Mouse (Mus musculus) hindbrain, embryonic 13.5 days (tissue): ENCODE measurements around the gene Polk. TPM values are rescaled to one million over a fixed set of nuclear protein-coding genes. Genes with fewer than 3 reads are reported as not detected.

Source experiments
- ATAC-seq: fragments of 200-750 bp; cut with Nextera tagmentation; 2 replicates; pipeline ENCODE4 v1.8.0; 2017; ENCODE audit warnings: moderate TSS enrichment; ENCODE audit not compliant: low FRiP score
- H3K27ac ChIP-seq: fragments of 300-500 bp; sonication (generic); 2 replicates; pipeline ENCODE4 v1.5.1; 2015; ENCODE audit warnings: inconsistent platforms, mild to moderate bottlenecking, moderate library complexity
- H3K27me3 ChIP-seq: fragments of 300-500 bp; sonication (generic); 2 replicates; pipeline ENCODE4 v1.6.1; 2015; ENCODE audit warnings: mild to moderate bottlenecking, inconsistent platforms
- H3K36me3 ChIP-seq: fragments of 300-500 bp; sonication (generic); 2 replicates; pipeline ENCODE4 v1.6.1; 2015; ENCODE audit warnings: mild to moderate bottlenecking, inconsistent platforms
- H3K4me1 ChIP-seq: fragments of 300-500 bp; sonication (generic); replicated peaks from 2 replicates; pipeline ENCODE4 v1.6.1; 2015; ENCODE audit warnings: inconsistent platforms
- H3K4me2 ChIP-seq: fragments of 300-500 bp; sonication (generic); 2 replicates; pipeline ENCODE4 v1.6.1; 2015; ENCODE audit warnings: inconsistent platforms, mild to moderate bottlenecking, moderate library complexity
- H3K4me3 ChIP-seq: fragments of 300-500 bp; sonication (generic); 2 replicates; pipeline ENCODE4 v1.5.1; 2015; ENCODE audit warnings: mild to moderate bottlenecking, inconsistent platforms
- H3K9ac ChIP-seq: fragments of 300-500 bp; sonication (generic); 2 replicates; pipeline ENCODE4 v1.6.1; 2015; ENCODE audit warnings: mild to moderate bottlenecking, inconsistent platforms
- H3K9me3 ChIP-seq: fragments of 300-500 bp; sonication (generic); 2 replicates; pipeline ENCODE4 v1.6.1; 2016; ENCODE audit warnings: inconsistent platforms
- WGBS: fragments of 180-500 bp; shearing (Covaris S2); methylation state at CpG from one replicate; pipeline ENCODE4 v1.1.7; 2015; 5-methylcytosine and 5-hydroxymethylcytosine counted together
- polyA plus RNA-seq: library from polyadenylated mRNA; unstranded; fragments of >200 nt; fragmentation: Nextera tagmentation; extraction: Ambion mirVana; gene quantifications from 2 replicates; pipeline ENCODE4 v1.2.1, GENCODE M21; 2015

Gene Polk
- polyA plus RNA-seq: 5.4 and 5.7 TPM in 2 replicates

GRCm38 (mm10) chr13:96542081-96542889 lies at the start of gene Polk, which contains the start of gene Col4a3bp:
Gene Polk (minus strand): TSS chr13:96542579.
Gene Col4a3bp (plus strand): TSS chr13:96542618.
- Histone ChIP-seq H3K4me3 (peak within 1 kb of the TSS; percentile 97), H3K27ac (peak within 1 kb of the TSS; percentile 98), H3K27me3 (no peaks in the 10 kb centered on the region), H3K36me3 (no peaks in the 10 kb centered on the region), H3K4me1 (peaks cover 12% of the 10 kb centered on the region), H3K4me2 (peak within 1 kb of the TSS; percentile 84), H3K9ac (peak within 1 kb of the TSS; percentile 98), H3K9me3 (no peaks in the 10 kb centered on the region)
- ATAC-seq: peak; percentile 99
- under 1% methylated on average over 47 of the region's 50 CpGs for WGBS

DNA sequence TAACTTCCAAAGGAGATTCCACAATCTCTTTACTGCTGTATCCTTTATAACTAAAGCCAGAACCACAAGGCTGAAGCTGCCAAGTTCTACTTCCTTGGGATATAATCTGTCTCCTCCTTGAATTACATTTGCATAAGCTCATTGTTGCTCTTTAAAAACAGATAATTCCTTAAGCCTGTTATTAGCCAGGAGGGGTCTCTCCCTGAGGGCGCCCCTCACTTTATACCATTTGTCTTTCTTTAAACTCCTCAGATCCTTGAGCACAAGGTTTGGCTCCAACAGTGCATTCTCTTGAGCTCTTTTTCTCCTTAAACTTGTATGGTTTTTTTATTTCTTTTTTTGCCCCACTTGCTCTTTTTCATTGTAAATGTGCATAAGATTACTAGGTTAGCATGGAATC lies 46.3 kb upstream of the Polk start:
- Histone ChIP-seq H3K4me2 (no peak overlapping the region), H3K9me3 (no peaks in the 10 kb centered on the region), H3K36me3 (no peaks in the 10 kb centered on the region), H3K27ac (no peak overlapping the region), H3K4me1 (peaks cover 12% of the 10 kb centered on the region), H3K9ac (no peak overlapping the region), H3K4me3 (no peak overlapping the region), H3K27me3 (no peaks in the 10 kb centered on the region)
- 88% methylated on average over 1 of the region's 1 CpGs for WGBS
- no peak for ATAC-seq

DNA sequence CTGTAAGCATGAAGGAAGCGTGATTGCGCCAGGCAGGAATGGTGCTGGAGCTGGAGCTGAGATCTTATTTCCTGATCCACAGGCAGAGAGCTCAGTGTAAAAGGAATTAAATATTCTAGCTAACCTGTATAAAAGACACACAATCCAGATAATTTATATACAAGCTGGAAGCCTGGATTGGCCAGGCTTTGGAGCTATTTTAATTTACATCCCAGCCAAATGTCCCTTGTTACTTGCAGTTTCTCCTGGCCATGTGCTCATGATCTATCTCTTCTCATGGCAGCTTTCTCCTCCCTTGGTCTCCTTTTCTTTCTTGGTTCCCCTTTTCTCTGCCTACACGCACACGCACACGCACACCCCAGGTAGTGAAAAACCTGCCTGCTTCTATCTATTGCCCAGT lies 44.2 kb upstream of the Polk start:
- Histone ChIP-seq H3K27me3 (no peaks in the 10 kb centered on the region), H3K4me3 (no peak overlapping the region), H3K36me3 (no peaks in the 10 kb centered on the region), H3K9me3 (no peaks in the 10 kb centered on the region), H3K9ac (no peak overlapping the region), H3K27ac (no peak overlapping the region), H3K4me2 (no peak overlapping the region), H3K4me1 (0 out of 2 replicates have a peak, but pooled peaks cover 5% of the 10 kb centered on the region)
- WGBS: 95% methylated on average over 5 of the region's 5 CpGs
- ATAC-seq: no peak

GRCm38 (mm10) chr13:96584201-96584600 lies 41.8 kb upstream of the Polk start:
- Histone ChIP-seq H3K4me3 (no peak overlapping the region), H3K9ac (no peak overlapping the region), H3K4me1 (0 out of 2 replicates have a peak, but pooled peaks cover 5% of the 10 kb centered on the region), H3K27ac (no peak overlapping the region), H3K4me2 (no peak overlapping the region), H3K27me3 (no peaks in the 10 kb centered on the region), H3K9me3 (no peaks in the 10 kb centered on the region), H3K36me3 (no peaks in the 10 kb centered on the region)
- WGBS: 95% methylated on average over 2 of the region's 2 CpGs
- ATAC-seq: no peak

DNA sequence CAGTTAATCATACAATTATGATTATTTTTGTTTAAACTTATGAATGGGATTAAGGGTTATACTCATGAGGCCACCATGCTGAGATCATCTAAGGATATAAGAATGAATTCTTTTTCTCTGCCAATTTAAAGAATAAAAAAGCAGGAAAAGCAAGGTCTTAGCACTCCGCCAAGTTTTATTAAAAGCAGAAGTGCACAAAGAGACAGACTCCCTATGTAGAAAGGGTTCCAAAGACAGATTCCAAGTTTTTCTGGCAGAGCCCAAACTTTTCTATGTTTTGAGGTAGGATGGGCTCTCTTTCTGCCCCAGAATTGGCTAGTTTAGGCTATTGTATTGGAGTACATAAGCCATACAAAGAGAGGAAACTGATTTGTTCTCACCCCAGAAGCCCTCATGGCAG lies 37.6 kb upstream of the Polk start:
- Histone ChIP-seq H3K4me1 (no peaks in the 10 kb centered on the region), H3K4me3 (no peak overlapping the region), H3K4me2 (no peak overlapping the region), H3K9ac (no peak overlapping the region), H3K27ac (no peak overlapping the region), H3K9me3 (no peaks in the 10 kb centered on the region), H3K36me3 (no peaks in the 10 kb centered on the region), H3K27me3 (no peaks in the 10 kb centered on the region)
- ATAC-seq: no peak
- WGBS: 90% methylated on average over 1 of the region's 1 CpGs

DNA sequence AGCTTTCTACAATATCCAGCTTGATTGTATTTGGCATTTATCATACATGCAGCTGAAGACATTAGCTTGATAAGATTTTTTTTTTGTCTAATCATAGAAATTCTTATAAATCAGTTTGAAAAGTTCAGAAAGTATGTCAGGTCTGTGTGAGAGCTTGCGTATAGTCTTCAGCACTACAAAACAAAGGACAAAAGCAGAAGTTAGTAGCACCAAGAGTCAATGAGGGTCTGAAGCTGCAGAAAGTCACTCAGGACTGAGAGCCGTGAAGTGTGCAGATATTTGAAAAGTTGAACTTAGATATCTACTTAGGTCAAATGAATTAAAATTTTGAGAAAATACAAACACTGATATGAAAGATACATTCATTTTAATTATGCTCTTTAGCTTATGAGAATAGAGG lies 36.7 kb upstream of the Polk start:
- WGBS: 82% methylated on average over 2 of the region's 2 CpGs
- no peaks in the 10 kb centered on the region for H3K36me3 ChIP-seq
- ATAC-seq: no peak

DNA sequence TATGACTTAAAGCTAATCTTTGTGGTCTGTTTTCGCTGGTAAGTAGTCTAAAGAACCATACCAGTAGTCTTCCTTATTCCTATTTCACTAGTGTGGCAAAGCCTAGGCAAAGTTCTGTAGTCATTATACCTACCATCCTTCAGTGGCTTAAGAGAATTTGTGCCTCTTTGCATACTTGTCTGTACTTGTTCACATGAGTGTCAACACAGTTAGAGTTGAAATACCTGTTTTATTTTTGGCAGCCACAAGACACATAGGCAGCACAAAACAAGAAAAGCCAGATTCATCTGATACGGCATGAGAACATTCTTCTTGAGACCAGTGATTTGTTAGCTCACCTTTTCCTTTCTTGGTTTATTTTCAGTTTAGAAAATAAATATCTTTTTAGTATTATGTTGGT lies 31.8 kb upstream of the Polk start:
- Histone ChIP-seq H3K36me3 (peaks cover 10% of the 10 kb centered on the region), H3K27me3 (no peaks in the 10 kb centered on the region), H3K4me3 (no peak overlapping the region), H3K27ac (no peak overlapping the region), H3K9me3 (no peaks in the 10 kb centered on the region), H3K4me2 (no peak overlapping the region), H3K4me1 (peaks cover 5% of the 10 kb centered on the region; the same call in 1 of the 2 replicates), H3K9ac (no peak overlapping the region)
- no peak for ATAC-seq
- 93% methylated on average over 2 of the region's 2 CpGs for WGBS

More for the DNA sequence above, 36.7 kb upstream of the Polk start:
- no peaks in the 10 kb centered on the region for H3K27me3 ChIP-seq
- no peaks in the 10 kb centered on the region for H3K4me1 ChIP-seq
- H3K9ac ChIP-seq: no peak overlapping the region
- H3K4me3 ChIP-seq: no peak overlapping the region
- no peak overlapping the region for H3K4me2 ChIP-seq
- H3K9me3 ChIP-seq: no peaks in the 10 kb centered on the region
- H3K27ac ChIP-seq: no peak overlapping the region

DNA sequence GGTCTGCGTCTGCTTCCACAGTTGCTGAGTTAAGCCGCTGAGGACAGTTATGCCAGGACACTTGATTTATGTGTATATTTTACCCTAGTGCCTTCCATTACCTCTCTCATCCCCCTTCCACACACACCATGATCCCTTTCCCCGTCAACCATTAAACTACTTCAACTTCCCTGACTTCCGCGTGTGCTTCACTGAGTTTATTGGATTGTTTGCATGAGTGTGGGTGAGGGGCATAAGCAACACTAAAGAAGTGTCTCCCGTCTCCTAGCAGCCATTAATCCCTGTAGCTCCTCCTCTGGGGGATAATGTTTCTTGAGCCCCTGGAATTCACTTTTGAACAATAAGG lies 28.6 kb upstream of the Polk start:
- WGBS: 69% methylated on average over 6 of the region's 6 CpGs

DNA sequence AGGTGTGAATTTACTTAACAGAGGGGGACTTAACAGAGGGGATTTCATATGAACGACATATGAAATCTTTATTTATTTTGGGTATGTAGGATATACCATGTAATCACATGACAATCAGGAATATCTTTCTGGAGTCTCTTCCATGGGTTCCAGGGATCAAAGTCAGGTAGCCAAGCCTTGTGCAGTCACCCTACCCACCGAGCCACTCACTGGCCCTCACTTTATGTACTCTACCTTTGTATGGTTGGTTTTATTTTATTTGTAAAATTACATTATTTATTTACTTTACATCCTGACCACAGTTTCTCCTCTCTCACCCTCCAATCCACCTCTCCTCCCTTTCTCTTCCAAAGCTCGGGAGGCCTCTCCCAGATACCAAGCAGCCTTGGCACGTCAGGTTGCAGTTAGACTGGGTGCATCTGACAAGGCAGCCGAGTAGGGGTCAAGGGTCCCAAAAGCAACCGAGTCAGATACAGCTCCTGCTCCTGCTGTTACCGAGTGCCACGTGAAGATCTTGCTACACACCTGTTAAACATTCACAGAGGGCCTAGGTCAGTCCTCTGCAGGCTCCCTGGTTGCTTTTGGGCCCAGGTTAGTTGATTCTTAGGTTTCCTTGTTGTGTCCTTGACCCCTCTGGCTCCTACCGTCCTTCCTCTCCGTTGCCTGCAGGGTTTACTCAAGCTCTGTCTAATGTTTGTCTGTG lies 28.1 kb upstream of the Polk start:
- no peak overlapping the region for H3K4me2 ChIP-seq
- peaks cover 5% of the 10 kb centered on the region; the same call in 1 of the 2 replicates for H3K4me1 ChIP-seq
- H3K4me3 ChIP-seq: no peak overlapping the region
- H3K36me3 ChIP-seq: peaks cover 10% of the 10 kb centered on the region
- no peaks in the 10 kb centered on the region for H3K27me3 ChIP-seq
- H3K9me3 ChIP-seq: no peaks in the 10 kb centered on the region
- no peak overlapping the region for H3K27ac ChIP-seq
- no peak for ATAC-seq
- no peak overlapping the region for H3K9ac ChIP-seq
- WGBS: 71% methylated on average over 10 of the region's 10 CpGs

More for the DNA sequence above, 28.6 kb upstream of the Polk start:
- no peaks in the 10 kb centered on the region for H3K27me3 ChIP-seq
- H3K4me2 ChIP-seq: no peak overlapping the region
- H3K4me3 ChIP-seq: no peak overlapping the region
- no peaks in the 10 kb centered on the region for H3K9me3 ChIP-seq
- H3K9ac ChIP-seq: no peak overlapping the region
- H3K36me3 ChIP-seq: peaks cover 10% of the 10 kb centered on the region
- ATAC-seq: no peak
- H3K4me1 ChIP-seq: peaks cover 5% of the 10 kb centered on the region; the same call in 1 of the 2 replicates
- no peak overlapping the region for H3K27ac ChIP-seq

GRCm38 (mm10) chr13:96567977-96568376 lies 25.6 kb upstream of the Polk start:
- no peak for ATAC-seq
- 56% methylated on average over 6 of the region's 6 CpGs for WGBS
- peaks cover 7% of the 10 kb centered on the region for H3K36me3 ChIP-seq
- no peak overlapping the region for H3K4me3 ChIP-seq
- no peak overlapping the region for H3K27ac ChIP-seq
- H3K4me2 ChIP-seq: no peak overlapping the region
- H3K9me3 ChIP-seq: no peaks in the 10 kb centered on the region
- no peaks in the 10 kb centered on the region for H3K27me3 ChIP-seq
- peaks cover 5% of the 10 kb centered on the region; the same call in 1 of the 2 replicates for H3K4me1 ChIP-seq
- no peak overlapping the region for H3K9ac ChIP-seq

- Histone ChIP-seq H3K4me3 (no peak overlapping the region), H3K27ac (no peak overlapping the region), H3K9me3 (no peaks in the 10 kb centered on the region), H3K4me1 (no peaks in the 10 kb centered on the region), H3K4me2 (no peak overlapping the region), H3K27me3 (no peaks in the 10 kb centered on the region), H3K36me3 (0 out of 2 replicates have a peak, but pooled peaks cover 11% of the 10 kb centered on the region), H3K9ac (no peak overlapping the region)
- ATAC-seq: no peak
- WGBS: 96% methylated on average over 3 of the region's 3 CpGs
Observed at GRCm38 (mm10) chr13:96555099-96555498, 12.7 kb upstream of the Polk start.

DNA sequence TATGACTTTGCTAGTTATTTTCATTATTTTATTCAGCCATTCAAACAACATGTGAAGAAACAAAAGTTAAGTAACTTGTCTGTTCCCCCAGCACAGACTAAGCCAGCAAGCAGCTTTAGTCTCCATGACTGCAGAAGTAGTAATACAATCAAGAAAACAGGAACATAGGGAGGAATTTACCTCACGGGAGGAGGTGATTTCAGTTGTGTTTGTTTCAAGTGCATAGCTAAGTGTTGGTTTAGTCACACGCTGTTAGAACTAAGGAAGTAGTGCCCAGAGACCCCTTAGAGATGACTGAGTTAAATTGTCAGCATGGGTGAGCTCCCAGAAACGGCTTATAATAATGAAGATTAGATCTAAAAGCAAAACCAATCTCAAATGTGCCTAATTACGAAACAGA lies 5.6 kb upstream of the Polk start:
- no peaks in the 10 kb centered on the region for H3K36me3 ChIP-seq
- 69% methylated on average over 4 of the region's 4 CpGs for WGBS
- H3K4me1 ChIP-seq: peaks cover 10% of the 10 kb centered on the region
- no peak overlapping the region for H3K4me3 ChIP-seq
- no peak overlapping the region for H3K9ac ChIP-seq
- ATAC-seq: no peak
- no peaks in the 10 kb centered on the region for H3K9me3 ChIP-seq
- no peaks in the 10 kb centered on the region for H3K27me3 ChIP-seq
- no peak overlapping the region for H3K4me2 ChIP-seq
- no peak overlapping the region for H3K27ac ChIP-seq
